Mouse (Mus musculus): ENCODE measurements at regions not wholly inside any gene's neighbourhood (a gene's known extent, or its start where the extent isn't known, plus 50 kb on each side); places are given as distances from the start of the nearest gene placed in this dataset.
A peak's percentile ranks its signal among the peaks of the same experiment; 100 is the strongest.

GRCm38 (mm10) chr17:83069246-83069645 lies 145.8 kb upstream of the Pkdcc start:
- Histone ChIP-seq H3K27ac (ENCODE audit: low read length) (peak overlapping the region; percentile 47), H3K27me3 (ENCODE audit: control insufficient read depth, insufficient read depth, low read length) (no peaks in the 10 kb centered on the region), H3K4me1 (ENCODE audit: control insufficient read depth, insufficient read depth, low read length) (peaks cover 37% of the 10 kb centered on the region), H3K9me3 (replicated peaks; ENCODE audit: control insufficient read depth, low read length) (no peaks in the 10 kb centered on the region), H3K4me3 (ENCODE audit: low read length) (no peak overlapping the region), H3K4me2 (ENCODE audit: low read depth, low read length) (peak overlapping the region; percentile 9; the same call in 1 of the 2 replicates), H3K36me3 (ENCODE audit: control insufficient read depth, insufficient read depth) (no peaks in the 10 kb centered on the region), H3K9ac (ENCODE audit: low read length) (no peak overlapping the region)
- peak; percentile 72 for ATAC-seq (replicated peaks; ENCODE audit: extremely low read depth, insufficient read depth, low FRiP score)
- 20% methylated on average over 4 of the region's 4 CpGs for WGBS

DNA sequence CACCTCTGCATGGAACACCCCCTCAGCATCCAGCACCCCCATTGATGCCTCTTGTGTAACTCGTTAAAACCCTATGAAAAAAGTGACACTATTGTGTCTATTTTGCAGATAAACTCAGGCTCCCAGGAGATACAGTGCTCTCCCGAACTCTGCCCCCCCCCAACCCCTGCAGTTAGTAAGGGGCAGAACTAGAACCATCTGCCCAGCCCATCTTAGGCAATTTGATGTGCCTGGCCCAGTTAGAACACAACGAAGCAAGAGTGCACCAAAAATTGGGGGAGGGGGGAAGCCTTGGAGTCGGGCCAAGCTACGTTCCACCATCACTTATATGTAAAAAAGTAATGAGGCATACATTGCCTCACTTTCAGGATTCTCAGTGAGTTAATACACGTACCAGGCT lies 143.3 kb upstream of the Pkdcc start:
- 46% methylated on average over 6 of the region's 6 CpGs for WGBS
- no peaks in the 10 kb centered on the region for H3K9me3 ChIP-seq (replicated peaks; ENCODE audit: control insufficient read depth, low read length)
- no peak overlapping the region for H3K27ac ChIP-seq (ENCODE audit: low read length)
- no peak overlapping the region for H3K4me3 ChIP-seq (ENCODE audit: low read length)
- H3K27me3 ChIP-seq (ENCODE audit: control insufficient read depth, insufficient read depth, low read length): no peaks in the 10 kb centered on the region
- H3K4me2 ChIP-seq (ENCODE audit: low read depth, low read length): no peak overlapping the region
- peaks cover 37% of the 10 kb centered on the region for H3K4me1 ChIP-seq (ENCODE audit: control insufficient read depth, insufficient read depth, low read length)
- no peaks in the 10 kb centered on the region for H3K36me3 ChIP-seq (ENCODE audit: control insufficient read depth, insufficient read depth)
- ATAC-seq (replicated peaks; ENCODE audit: extremely low read depth, insufficient read depth, low FRiP score): no peak
- no peak overlapping the region for H3K9ac ChIP-seq (ENCODE audit: low read length)

- Histone ChIP-seq H3K4me1 (ENCODE audit: control insufficient read depth, insufficient read depth, low read length) (peaks cover 37% of the 10 kb centered on the region), H3K4me2 (ENCODE audit: low read depth, low read length) (0 out of 2 replicates have a peak overlapping the region, but pooled peaks have one; percentile 3), H3K9me3 (replicated peaks; ENCODE audit: control insufficient read depth, low read length) (no peaks in the 10 kb centered on the region), H3K4me3 (ENCODE audit: low read length) (no peak overlapping the region), H3K9ac (ENCODE audit: low read length) (no peak overlapping the region), H3K27me3 (ENCODE audit: control insufficient read depth, insufficient read depth, low read length) (no peaks in the 10 kb centered on the region), H3K36me3 (ENCODE audit: control insufficient read depth, insufficient read depth) (no peaks in the 10 kb centered on the region), H3K27ac (ENCODE audit: low read length) (peak overlapping the region; percentile 6; the same call in 1 of the 2 replicates)
- ATAC-seq (replicated peaks; ENCODE audit: extremely low read depth, insufficient read depth, low FRiP score): peak; percentile 16; the same call in 1 of the 2 replicates
- 25% methylated on average over 4 of the region's 4 CpGs for WGBS
Observed at GRCm38 (mm10) chr17:83072175-83072574, 142.9 kb upstream of the Pkdcc start.

DNA sequence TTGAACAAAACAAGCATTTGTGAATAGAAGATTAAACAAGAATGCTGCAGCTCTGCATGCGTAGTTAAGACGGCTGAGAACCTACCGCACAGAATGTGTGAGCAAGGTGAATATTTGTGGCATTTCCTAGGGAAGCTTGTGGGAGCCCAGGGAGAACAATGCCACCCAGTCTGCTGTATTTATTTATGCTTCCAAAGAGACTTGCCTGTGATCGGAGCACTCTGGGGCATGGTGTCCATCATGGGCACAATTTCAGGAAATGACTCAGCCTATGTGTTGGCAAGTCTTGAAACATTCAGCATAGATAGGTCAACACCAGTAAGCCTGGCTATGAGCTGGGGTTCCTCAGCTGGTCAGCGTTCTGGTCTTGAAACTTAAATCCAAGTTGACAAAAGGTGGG lies 140.2 kb upstream of the Pkdcc start:
- no peak for ATAC-seq (replicated peaks; ENCODE audit: extremely low read depth, insufficient read depth, low FRiP score)
- peaks cover 38% of the 10 kb centered on the region for H3K4me1 ChIP-seq (ENCODE audit: control insufficient read depth, insufficient read depth, low read length)
- 46% methylated on average over 5 of the region's 5 CpGs for WGBS
- no peaks in the 10 kb centered on the region for H3K36me3 ChIP-seq (ENCODE audit: control insufficient read depth, insufficient read depth)
- no peaks in the 10 kb centered on the region for H3K27me3 ChIP-seq (ENCODE audit: control insufficient read depth, insufficient read depth, low read length)
- no peak overlapping the region for H3K4me3 ChIP-seq (ENCODE audit: low read length)
- no peak overlapping the region for H3K9ac ChIP-seq (ENCODE audit: low read length)
- no peak overlapping the region for H3K4me2 ChIP-seq (ENCODE audit: low read depth, low read length)
- H3K9me3 ChIP-seq (replicated peaks; ENCODE audit: control insufficient read depth, low read length): no peaks in the 10 kb centered on the region
- no peak overlapping the region for H3K27ac ChIP-seq (ENCODE audit: low read length)

DNA sequence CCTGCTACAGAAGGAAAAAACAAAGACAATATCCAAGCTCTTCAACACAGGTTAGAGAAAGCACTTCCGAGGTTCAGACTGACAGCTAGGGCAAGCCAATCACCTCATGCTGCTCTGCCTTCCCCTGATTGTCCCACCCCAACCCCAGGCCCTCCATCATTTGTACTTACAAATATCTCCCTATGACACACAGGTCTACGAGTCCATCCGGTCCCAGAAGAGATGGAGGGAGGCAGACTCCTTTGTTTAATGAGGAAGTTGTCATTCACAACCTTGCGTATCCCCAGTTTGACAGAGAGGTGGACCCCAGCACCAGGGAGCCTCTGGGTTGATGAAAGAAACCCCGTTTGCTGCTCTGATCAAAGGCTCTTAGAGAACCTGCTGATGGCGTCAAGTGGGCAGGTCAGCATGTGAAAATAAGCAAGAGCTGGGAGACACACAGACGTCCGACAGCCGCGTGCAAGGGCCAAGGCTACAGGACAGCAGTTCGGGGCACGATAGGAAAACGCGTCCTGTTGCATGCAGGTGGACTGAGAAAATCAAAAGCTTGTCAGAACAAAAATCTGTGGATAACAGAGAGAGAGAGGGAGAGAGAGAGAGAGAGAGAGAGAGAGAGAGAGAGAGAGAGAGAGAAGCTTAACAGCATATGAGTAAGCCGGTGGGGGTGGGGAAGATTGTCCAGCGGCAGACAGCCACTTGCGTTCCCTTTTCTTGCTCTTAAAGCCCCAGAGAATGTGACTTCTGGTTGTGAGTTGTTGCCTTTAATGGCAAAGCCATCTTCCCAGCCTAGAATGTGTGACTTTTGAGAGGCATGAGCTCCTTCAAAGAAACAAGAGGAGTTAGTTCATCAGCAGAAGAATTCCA lies 137.1 kb upstream of the Pkdcc start:
- peak overlapping the region; percentile 48 for H3K4me2 ChIP-seq (ENCODE audit: low read depth, low read length)
- peak overlapping the region; percentile 17 for H3K4me3 ChIP-seq (ENCODE audit: low read length)
- H3K27me3 ChIP-seq (ENCODE audit: control insufficient read depth, insufficient read depth, low read length): no peaks in the 10 kb centered on the region
- ATAC-seq (replicated peaks; ENCODE audit: extremely low read depth, insufficient read depth, low FRiP score): no peak
- no peaks in the 10 kb centered on the region for H3K36me3 ChIP-seq (ENCODE audit: control insufficient read depth, insufficient read depth)
- 0 out of 2 replicates have a peak, but pooled peaks cover 3% of the 10 kb centered on the region for H3K9me3 ChIP-seq (replicated peaks; ENCODE audit: control insufficient read depth, low read length)
- peak overlapping the region; percentile 50 for H3K9ac ChIP-seq (ENCODE audit: low read length)
- 22% methylated on average over 17 of the region's 17 CpGs for WGBS
- H3K27ac ChIP-seq (ENCODE audit: low read length): peak overlapping the region; percentile 63
- H3K4me1 ChIP-seq (ENCODE audit: control insufficient read depth, insufficient read depth, low read length): peaks cover 19% of the 10 kb centered on the region

DNA sequence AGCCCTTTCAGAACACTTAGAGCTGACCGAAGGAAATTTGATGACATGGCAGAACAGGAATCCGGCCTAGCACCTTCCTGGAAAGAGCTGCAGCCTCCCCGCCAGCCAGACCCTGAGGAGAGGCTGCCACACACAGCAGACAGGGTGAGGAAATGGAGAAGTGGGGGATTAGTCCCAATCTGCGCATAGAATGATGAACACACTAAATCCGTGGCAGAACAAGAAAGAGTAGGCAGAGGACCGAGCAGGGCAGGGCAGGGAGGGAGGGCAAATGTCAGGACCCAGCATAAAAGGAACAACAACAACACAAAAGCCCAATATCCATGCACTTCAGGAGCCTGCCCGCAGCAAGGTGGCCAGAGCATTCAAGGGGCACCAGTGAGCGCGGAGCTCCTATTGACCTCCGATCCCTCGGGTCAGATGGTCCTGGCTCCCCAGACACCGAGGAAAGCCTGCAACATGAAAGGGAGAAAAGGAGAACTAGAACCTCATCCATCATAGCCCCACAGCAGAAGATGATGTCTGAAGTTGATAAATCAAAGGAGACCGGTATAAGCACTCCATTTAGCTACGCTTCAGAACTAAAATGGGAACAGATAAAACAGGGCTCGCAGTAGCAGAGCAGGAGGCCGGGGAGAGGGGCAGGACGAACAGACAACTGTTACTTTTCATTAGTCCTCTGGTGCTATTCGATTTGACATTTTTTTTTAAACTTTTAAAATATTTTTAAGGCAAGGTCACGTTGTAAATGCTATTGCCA lies 136.3 kb upstream of the Pkdcc start:
- peak overlapping the region; percentile 50 for H3K9ac ChIP-seq (ENCODE audit: low read length)
- H3K4me2 ChIP-seq (ENCODE audit: low read depth, low read length): peak overlapping the region; percentile 48
- peaks cover 19% of the 10 kb centered on the region for H3K4me1 ChIP-seq (ENCODE audit: control insufficient read depth, insufficient read depth, low read length)
- H3K9me3 ChIP-seq (replicated peaks; ENCODE audit: control insufficient read depth, low read length): 0 out of 2 replicates have a peak, but pooled peaks cover 3% of the 10 kb centered on the region
- 26% methylated on average over 19 of the region's 19 CpGs for WGBS
- H3K4me3 ChIP-seq (ENCODE audit: low read length): peak overlapping the region; percentile 17
- H3K27me3 ChIP-seq (ENCODE audit: control insufficient read depth, insufficient read depth, low read length): no peaks in the 10 kb centered on the region
- H3K27ac ChIP-seq (ENCODE audit: low read length): peak overlapping the region; percentile 63
- peak; percentile 30; the same call in 1 of the 2 replicates for ATAC-seq (replicated peaks; ENCODE audit: extremely low read depth, insufficient read depth, low FRiP score)
- H3K36me3 ChIP-seq (ENCODE audit: control insufficient read depth, insufficient read depth): no peaks in the 10 kb centered on the region

DNA sequence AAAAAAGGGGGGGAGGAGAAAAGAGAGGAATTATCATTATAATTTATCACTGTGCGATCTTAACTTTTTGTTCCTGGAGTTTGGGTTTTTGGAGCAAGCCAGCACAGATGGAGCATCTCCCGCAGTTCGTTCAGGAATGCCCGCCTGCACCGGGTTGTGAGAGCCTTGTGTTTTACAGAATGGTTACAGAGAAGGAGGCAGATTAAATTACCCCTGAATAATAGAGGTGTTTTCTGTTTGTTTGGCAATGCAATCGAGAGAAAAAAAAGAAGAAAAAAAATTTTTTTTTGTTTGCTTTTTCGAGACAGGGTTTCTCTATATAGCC lies 135.8 kb upstream of the Pkdcc start:
- H3K4me2 ChIP-seq (ENCODE audit: low read depth, low read length): no peak overlapping the region
- no peaks in the 10 kb centered on the region for H3K36me3 ChIP-seq (ENCODE audit: control insufficient read depth, insufficient read depth)
- no peak overlapping the region for H3K27ac ChIP-seq (ENCODE audit: low read length)
- H3K4me1 ChIP-seq (ENCODE audit: control insufficient read depth, insufficient read depth, low read length): peaks cover 19% of the 10 kb centered on the region
- H3K9me3 ChIP-seq (replicated peaks; ENCODE audit: control insufficient read depth, low read length): 0 out of 2 replicates have a peak, but pooled peaks cover 3% of the 10 kb centered on the region
- no peak overlapping the region for H3K9ac ChIP-seq (ENCODE audit: low read length)
- no peaks in the 10 kb centered on the region for H3K27me3 ChIP-seq (ENCODE audit: control insufficient read depth, insufficient read depth, low read length)
- WGBS: 74% methylated on average over 7 of the region's 7 CpGs
- H3K4me3 ChIP-seq (ENCODE audit: low read length): no peak overlapping the region
- ATAC-seq (replicated peaks; ENCODE audit: extremely low read depth, insufficient read depth, low FRiP score): no peak

DNA sequence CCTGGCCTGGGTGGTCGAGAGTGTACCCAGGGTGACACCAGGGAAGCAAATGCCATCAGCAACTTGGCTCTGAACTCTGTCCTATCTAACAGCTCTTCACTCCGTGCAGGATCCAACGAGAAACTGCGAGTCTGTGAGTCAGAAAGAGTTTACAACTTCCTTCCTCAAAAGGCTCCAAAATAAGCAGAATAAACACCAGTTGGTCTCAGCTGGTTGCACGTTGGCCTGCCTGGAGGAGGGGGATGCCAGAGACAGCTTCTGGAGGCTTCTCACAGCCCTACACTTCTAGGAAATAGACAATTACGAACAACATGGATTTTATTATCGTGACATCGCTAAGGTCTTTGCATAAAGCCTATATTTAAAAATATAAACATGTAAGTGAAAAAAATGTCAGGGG lies 133.4 kb upstream of the Pkdcc start:
- Histone ChIP-seq H3K4me1 (ENCODE audit: control insufficient read depth, insufficient read depth, low read length) (peaks cover 16% of the 10 kb centered on the region), H3K36me3 (ENCODE audit: control insufficient read depth, insufficient read depth) (no peaks in the 10 kb centered on the region), H3K4me3 (ENCODE audit: low read length) (no peak overlapping the region), H3K4me2 (ENCODE audit: low read depth, low read length) (no peak overlapping the region), H3K9me3 (replicated peaks; ENCODE audit: control insufficient read depth, low read length) (peaks cover 6% of the 10 kb centered on the region; the same call in 1 of the 2 replicates), H3K27ac (ENCODE audit: low read length) (no peak overlapping the region), H3K27me3 (ENCODE audit: control insufficient read depth, insufficient read depth, low read length) (no peaks in the 10 kb centered on the region), H3K9ac (ENCODE audit: low read length) (no peak overlapping the region)
- ATAC-seq (replicated peaks; ENCODE audit: extremely low read depth, insufficient read depth, low FRiP score): no peak
- 50% methylated on average over 8 of the region's 8 CpGs for WGBS

DNA sequence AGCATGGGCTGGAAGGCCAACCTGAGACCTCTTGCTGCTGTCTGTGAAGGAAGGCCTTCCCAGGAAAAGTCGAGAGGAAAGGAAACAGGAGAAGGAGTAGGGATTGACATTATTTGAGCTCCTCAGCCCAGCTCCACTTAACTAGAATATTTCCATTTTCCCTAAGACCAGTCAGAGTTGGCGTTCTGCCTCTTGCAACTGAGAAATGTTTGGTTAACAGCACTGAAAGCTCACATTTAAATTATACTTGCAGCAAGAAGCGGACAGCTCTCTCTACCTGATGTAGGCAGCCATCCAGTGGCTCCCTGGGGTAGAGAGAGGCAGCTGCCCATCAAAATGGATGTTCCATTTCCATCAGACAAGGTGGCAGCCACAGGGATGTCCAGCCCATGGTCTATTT lies 131.6 kb upstream of the Pkdcc start:
- Histone ChIP-seq H3K9ac (ENCODE audit: low read length) (no peak overlapping the region), H3K4me1 (ENCODE audit: control insufficient read depth, insufficient read depth, low read length) (peaks cover 8% of the 10 kb centered on the region), H3K27ac (ENCODE audit: low read length) (no peak overlapping the region), H3K27me3 (ENCODE audit: control insufficient read depth, insufficient read depth, low read length) (no peaks in the 10 kb centered on the region), H3K36me3 (ENCODE audit: control insufficient read depth, insufficient read depth) (no peaks in the 10 kb centered on the region), H3K4me2 (ENCODE audit: low read depth, low read length) (no peak overlapping the region), H3K4me3 (ENCODE audit: low read length) (no peak overlapping the region), H3K9me3 (replicated peaks; ENCODE audit: control insufficient read depth, low read length) (peaks cover 6% of the 10 kb centered on the region; the same call in 1 of the 2 replicates)
- WGBS: 65% methylated on average over 3 of the region's 3 CpGs
- no peak for ATAC-seq (replicated peaks; ENCODE audit: extremely low read depth, insufficient read depth, low FRiP score)
